Mouse (Mus musculus) adrenal gland, adult 2 months (tissue): ENCODE measurements around the gene Tomm22. TPM values are rescaled to one million over a fixed set of nuclear protein-coding genes. Genes with fewer than 3 reads are reported as not detected.

Experiments used
- DNase-seq: peaks from one replicate; pipeline ENCODE4 v3.0.0; 2021
- polyA plus RNA-seq: library from polyadenylated mRNA; depleted of rRNA; stranded (reverse); fragments of >200 nt; gene quantifications from 2 replicates; pipeline ENCODE4 v1.2.3, GENCODE M21; 2012; rRNA removed
- total RNA-seq, 2 experiments: library from RNA; stranded (reverse); gene quantifications; 2 replicates each; pipeline ENCODE4 v1.2.3; 2021

Gene Tomm22
- total and polyA plus RNA-seq, 3 experiments = 11.0 to 114 (median 93.3) TPM

- no peak for DNase-seq
These were observed 50.1 kb downstream of the Tomm22 start for GRCm38 (mm10) chr15:79720796-79721195.

Other genes with a start within 250 kb of the Tomm22 start
- 10 to 100 TPM; 74.6 to 87.7 TPM for gene Csnk1e, start 215.3 kb upstream of the Tomm22 start, total RNA-seq
- 59.2 and 65.3 TPM in 2 replicates for gene Csnk1e, start 215.3 kb upstream of the Tomm22 start, polyA plus RNA-seq
- gene Kcnj4, start 165.6 kb upstream of the Tomm22 start, total RNA-seq = 1 to 10 TPM in 1 of 2 experiments, under 1 TPM in 1; 0.20 to 6.3 TPM
- gene Kcnj4, start 165.6 kb upstream of the Tomm22 start, polyA plus RNA-seq = 0.36 and 3.8 TPM in 2 replicates
- gene Kdelr3, start 154.4 kb upstream of the Tomm22 start, total RNA-seq = 1 to 10 TPM; 1.9 to 4.1 TPM
- 2.9 and 3.1 TPM in 2 replicates for gene Kdelr3, start 154.4 kb upstream of the Tomm22 start, polyA plus RNA-seq
- gene Ddx17, start 124.1 kb upstream of the Tomm22 start, total RNA-seq = 100 to 1,000 TPM; 230 to 248 TPM
- 245 and 257 TPM in 2 replicates for gene Ddx17, start 124.1 kb upstream of the Tomm22 start, polyA plus RNA-seq
- 1 to 10 TPM in 1 of 2 experiments, under 1 TPM in 1; 0.86 to 2.0 TPM for gene Dmc1, start 65.8 kb upstream of the Tomm22 start, total RNA-seq
- gene Dmc1, start 65.8 kb upstream of the Tomm22 start, polyA plus RNA-seq = 0.08 and 0.25 TPM in 2 replicates
- 1 to 10 TPM; 1.3 to 1.6 TPM for gene Fam227a, start 11.9 kb upstream of the Tomm22 start, total RNA-seq
- 0.43 and 0.61 TPM in 2 replicates for gene Fam227a, start 11.9 kb upstream of the Tomm22 start, polyA plus RNA-seq
- gene Cby1, start 11.7 kb upstream of the Tomm22 start, total RNA-seq = 10 to 100 TPM; 14.0 to 26.9 TPM
- 6.9 and 13.2 TPM in 2 replicates for gene Cby1, start 11.7 kb upstream of the Tomm22 start, polyA plus RNA-seq
- gene Josd1, start 17.1 kb downstream of the Tomm22 start, total RNA-seq = 10 to 100 TPM; 29.1 to 30.1 TPM
- 33.8 and 38.2 TPM in 2 replicates for gene Josd1, start 17.1 kb downstream of the Tomm22 start, polyA plus RNA-seq
- 10 to 100 TPM; 29.2 to 32.5 TPM for gene Gtpbp1, start 20.0 kb downstream of the Tomm22 start, total RNA-seq
- gene Gtpbp1, start 20.0 kb downstream of the Tomm22 start, polyA plus RNA-seq = 26.4 and 29.8 TPM in 2 replicates
- 10 to 100 TPM; 46.9 to 77.9 TPM for gene Sun2, start 71.7 kb downstream of the Tomm22 start, total RNA-seq
- gene Sun2, start 71.7 kb downstream of the Tomm22 start, polyA plus RNA-seq = 86.8 and 92.5 TPM in 2 replicates
- gene Dnal4, start 107.0 kb downstream of the Tomm22 start, total RNA-seq = 10 to 100 TPM; 13.9 to 24.8 TPM
- gene Dnal4, start 107.0 kb downstream of the Tomm22 start, polyA plus RNA-seq = 39.9 and 43.0 TPM in 2 replicates
- 1 to 10 TPM; 4.4 to 7.9 TPM for gene Nptxr, start 133.9 kb downstream of the Tomm22 start, total RNA-seq
- gene Nptxr, start 133.9 kb downstream of the Tomm22 start, polyA plus RNA-seq = 5.5 and 6.3 TPM in 2 replicates
- 1 to 10 TPM; 1.2 to 2.0 TPM for gene Npcd, start 163.4 kb downstream of the Tomm22 start, total RNA-seq
- gene Npcd, start 163.4 kb downstream of the Tomm22 start, polyA plus RNA-seq = 13.4 and 14.6 TPM in 2 replicates
- 10 to 100 TPM; 46.2 to 67.3 TPM for gene Cbx6, start 163.8 kb downstream of the Tomm22 start, total RNA-seq
- 105 and 106 TPM in 2 replicates for gene Cbx6, start 163.8 kb downstream of the Tomm22 start, polyA plus RNA-seq
- gene Apobec3, start 220.8 kb downstream of the Tomm22 start, total RNA-seq = 10 to 100 TPM; 13.1 to 16.5 TPM
- gene Apobec3, start 220.8 kb downstream of the Tomm22 start, polyA plus RNA-seq = 5.2 and 6.7 TPM in 2 replicates